Comparison of ENCODE assay signal across 21 mouse cellular contexts in genomic region chr10:106295501-106295900, GRCm38 (mm10).
DNase-seq lines count a peak whose midpoint lies in the region; ATAC-seq and TF ChIP-seq lines count a peak whose summit lies in the region.
"Had no signal": no experiment of that assay in that cellular context is flagged by ENCODE, and none has a peak within 500 bp of the region (broad histone marks: within the 10 kb centered on the region; RNA-seq: fewer than 3 reads in every experiment).

No protein-coding gene starts in this region.

- no peak for ATAC-seq in limb, embryonic 14.5 days (ENCODE audit: low FRiP score, low read depth)
- no peak for ATAC-seq in midbrain, embryonic 15.5 days (replicated peaks)
- ATAC-seq: forebrain, embryonic 13.5 days; forebrain, postnatal 0 days; intestine, embryonic 15.5 days; Patski had no signal

- H3K4me2 ChIP-seq in limb, embryonic 14.5 days (replicated peaks; ENCODE audit: low read depth, low read length, severe bottlenecking): no peak overlapping the region
- no peak overlapping the region for H3K4me2 ChIP-seq in midbrain, embryonic 15.5 days
- H3K4me2 ChIP-seq: embryonic facial prominence, embryonic 13.5 days; forebrain, embryonic 13.5 days; heart, embryonic 12.5 days; hindbrain, embryonic 14.5 days; intestine, embryonic 15.5 days had no signal

- no peak for TF ChIP-seq POLR2A in limb, embryonic 14.5 days (IDR thresholded peaks at IDR 0.05; ENCODE audit: borderline replicate concordance, extremely low read depth, insufficient read depth, insufficient read length)

- H3K4me3 ChIP-seq in limb, embryonic 14.5 days (replicated peaks; ENCODE audit: low read length): no peak overlapping the region
- H3K4me3 ChIP-seq in limb, embryonic 10.5 days: no peak overlapping the region
- no peak overlapping the region for H3K4me3 ChIP-seq in midbrain, embryonic 15.5 days
- H3K4me3 ChIP-seq: embryonic facial prominence, embryonic 13.5 days; forebrain, embryonic 13.5 days; gastrocnemius, adult 2 months; heart, embryonic 12.5 days; hindbrain, embryonic 10.5 days; intestine, embryonic 15.5 days had no signal

- no peak overlapping the region for H3K9ac ChIP-seq in limb, embryonic 14.5 days (ENCODE audit: low read depth, low read length, severe bottlenecking)
- H3K9ac ChIP-seq in midbrain, embryonic 15.5 days: no peak overlapping the region
- H3K9ac ChIP-seq: embryonic facial prominence, embryonic 13.5 days; forebrain, embryonic 13.5 days; forebrain, postnatal 0 days; heart, embryonic 12.5 days; hindbrain, embryonic 14.5 days; intestine, embryonic 15.5 days had no signal

- H3K36me3 ChIP-seq in limb, embryonic 14.5 days (ENCODE audit: control insufficient read depth, insufficient read depth, low read length): no peaks in the 10 kb centered on the region
- no peaks in the 10 kb centered on the region for H3K36me3 ChIP-seq in limb, embryonic 10.5 days
- H3K36me3 ChIP-seq in midbrain, embryonic 15.5 days (replicated peaks): no peaks in the 10 kb centered on the region
- H3K36me3 ChIP-seq: embryonic facial prominence, embryonic 13.5 days; G1E; heart, embryonic 12.5 days; hindbrain, embryonic 10.5 days; intestine, embryonic 15.5 days had no signal

- peaks cover 3% of the 10 kb centered on the region; the same call in 1 of the 2 replicates for H3K9me3 ChIP-seq in limb, embryonic 14.5 days (ENCODE audit: control insufficient read depth, low read length)
- H3K9me3 ChIP-seq in limb, embryonic 10.5 days (replicated peaks): no peaks in the 10 kb centered on the region
- no peaks in the 10 kb centered on the region for H3K9me3 ChIP-seq in midbrain, embryonic 15.5 days
- H3K9me3 ChIP-seq: embryonic facial prominence, embryonic 13.5 days; forebrain, embryonic 13.5 days; G1E; heart, embryonic 12.5 days; hindbrain, embryonic 10.5 days; intestine, embryonic 15.5 days had no signal

- DNase-seq in limb, embryonic 14.5 days (ENCODE audit: low spot score): peak; percentile 63
- no peak for DNase-seq in limb, embryonic 10.5 days (ENCODE audit: low spot score)
- peak; percentile 4 for DNase-seq in NIH3T3 (ENCODE audit: low read depth)
- peak; percentile 29 for DNase-seq in embryo, embryonic 11 days
- no peak for DNase-seq in spleen, postnatal 10 days (ENCODE audit: low spot score in 2 of 2)
- DNase-seq: adrenal gland, adult 2 months; adrenal gland, postnatal 36 days; cerebellum, adult 8-10 months; cerebellum, postnatal 14 days; forebrain, postnatal 0 days; gastrocnemius, adult 2 months; gastrocnemius, postnatal 25 days had no signal

- H3K27me3 ChIP-seq in limb, embryonic 14.5 days (ENCODE audit: control insufficient read depth, insufficient read depth, low read length): no peaks in the 10 kb centered on the region
- H3K27me3 ChIP-seq in limb, embryonic 10.5 days (ENCODE audit: low read depth, poor library complexity, severe bottlenecking): no peaks in the 10 kb centered on the region
- no peaks in the 10 kb centered on the region for H3K27me3 ChIP-seq in midbrain, embryonic 15.5 days (replicated peaks)
- H3K27me3 ChIP-seq: embryonic facial prominence, embryonic 13.5 days; forebrain, embryonic 13.5 days; heart, embryonic 12.5 days; intestine, embryonic 15.5 days; Patski had no signal

- no peak overlapping the region for H3K27ac ChIP-seq in limb, embryonic 14.5 days (replicated peaks; ENCODE audit: low read depth, low read length)
- H3K27ac ChIP-seq in limb, embryonic 10.5 days: no peak overlapping the region
- no peak overlapping the region for H3K27ac ChIP-seq in midbrain, embryonic 15.5 days
- H3K27ac ChIP-seq: embryonic facial prominence, embryonic 13.5 days; forebrain, embryonic 13.5 days; gastrocnemius, adult 2 months; hindbrain, embryonic 10.5 days; hindbrain, embryonic 14.5 days; intestine, embryonic 15.5 days had no signal

- no peaks in the 10 kb centered on the region for H3K4me1 ChIP-seq in limb, embryonic 14.5 days (ENCODE audit: control insufficient read depth, insufficient read depth, low read length)
- H3K4me1 ChIP-seq in limb, embryonic 10.5 days: no peaks in the 10 kb centered on the region
- no peaks in the 10 kb centered on the region for H3K4me1 ChIP-seq in midbrain, embryonic 15.5 days
- H3K4me1 ChIP-seq: embryonic facial prominence, embryonic 13.5 days; forebrain, embryonic 13.5 days; heart, embryonic 12.5 days; hindbrain, embryonic 10.5 days; intestine, embryonic 15.5 days had no signal

- WGBS in limb, embryonic 14.5 days: 82% methylated on average over 5 of the region's 5 CpGs
- 80% methylated on average over 5 of the region's 5 CpGs for WGBS in limb, embryonic 10.5 days
- WGBS in midbrain, embryonic 15.5 days: 84% methylated on average over 5 of the region's 5 CpGs

Comparison
In these comparisons a context has a peak if more than half of its experiments do, and no peak if none do; other contexts are left out.
1. DNase-seq: peak in limb, embryonic 14.5 days (single experiment), NIH3T3 (single experiment) and embryo, embryonic 11 days (single experiment); none in limb, embryonic 10.5 days (single experiment) and spleen, postnatal 10 days (0 of 2).